Mouse (Mus musculus) heart, postnatal 0 days (tissue): ENCODE data around the gene Sema4c.
A peak's percentile ranks its signal among the peaks of the same experiment; 100 is the strongest.

ENCODE experiments used
- CTCF ChIP-seq: IDR thresholded peaks from 2 replicates; pipeline ENCODE4 v1.5.1; 2016; ENCODE audit warnings: antibody characterized with exemption, control low read depth, low read depth
- EP300 ChIP-seq: IDR thresholded peaks from 2 replicates; pipeline ENCODE4 v1.6.1; 2016; ENCODE audit warnings: antibody characterized with exemption, low read depth

DNA sequence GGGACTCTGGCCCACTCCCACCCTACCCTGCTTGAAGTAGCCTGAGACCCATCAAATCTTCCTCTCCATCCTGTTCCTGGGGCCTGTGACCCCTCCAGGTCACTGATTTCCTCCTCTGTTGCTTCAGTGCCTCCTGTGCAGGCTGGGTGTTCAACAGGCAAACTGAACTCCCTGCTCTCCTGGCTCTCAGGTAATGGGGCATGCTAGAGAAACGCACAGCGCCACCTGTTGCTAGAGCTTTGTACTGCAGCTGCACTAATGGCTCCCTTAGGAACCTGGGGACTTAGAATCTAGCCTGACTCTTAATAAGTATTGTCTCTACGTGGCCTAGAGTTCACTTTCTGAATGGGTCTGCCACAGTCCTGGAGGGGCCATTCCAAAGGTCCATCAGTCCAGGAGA lies 56.9 kb downstream of the Sema4c start:
- TF ChIP-seq CTCF, result peak; percentile 93
- no peak for TF ChIP-seq EP300
